Mouse (Mus musculus) megakaryocyte progenitor cell, adult 5-6 weeks (primary cell): ENCODE measurements around the gene Snph. TPM values are rescaled to one million over a fixed set of nuclear protein-coding genes. Genes with fewer than 3 reads are reported as not detected.
"Not testable (repeated sequence)": the region's sequence is repeated elsewhere in the genome, so short reads cannot be mapped to it uniquely, and the experiment has no call there.

Experiments
- ATAC-seq: replicated peaks from 2 replicates; pipeline ENCODE4 v1.8.0; 2016; ENCODE audit warnings: mild to moderate bottlenecking, moderate TSS enrichment, inconsistent platforms; ENCODE audit not compliant: poor library complexity
- total RNA-seq, 2 experiments: library from RNA; stranded (forward) in 1 of 2; stranded (reverse) in 1 of 2; fragments of 157-497, 149-512 nt in 1 of 2; fragments of 200-1000 nt in 1 of 2; gene quantifications; 2 replicates each; pipeline versions ENCODE4 v1.2.3 to v1.2.4; 2015 to 2017

The Snph gene
- total RNA-seq (2015) (not detected in 2 replicates), total RNA-seq (2017) (not detected in 2 replicates)

GRCm38 (mm10) chr2:151632159-151632814 is at the start of gene Snph:
Gene Snph (minus strand): TSS chr2:151632593.
- ATAC-seq, result peak; percentile 71

- ATAC-seq, result no peak
Observed at GRCm38 (mm10) chr2:151676234-151676633, 43.8 kb upstream of the Snph start.

GRCm38 (mm10) chr2:151670968-151671329 is 38.6 kb upstream of the Snph start:
- 0 out of 2 replicates have a peak, but pooled peaks have one; percentile 17 for ATAC-seq

- ATAC-seq, result peak; percentile 64
Observed at GRCm38 (mm10) chr2:151670026-151670967, 37.9 kb upstream of the Snph start.

GRCm38 (mm10) chr2:151668433-151668832 is 36.0 kb upstream of the Snph start, which contains the start of gene Rad21l:
Gene Rad21l (minus strand): TSS chr2:151668533.
- no peak for ATAC-seq

- peak; percentile 55 for ATAC-seq
Observed at GRCm38 (mm10) chr2:151652053-151652452, 19.7 kb upstream of the Snph start.

- ATAC-seq, result peak; percentile 70; the same call in 1 of the 2 replicates
Observed at GRCm38 (mm10) chr2:151636015-151636402, 3.6 kb upstream of the Snph start.

- ATAC-seq, result no peak
Observed at GRCm38 (mm10) chr2:151635362-151636014, 3.1 kb upstream of the Snph start.

- ATAC-seq, result no peak
Observed at GRCm38 (mm10) chr2:151634903-151635302, 2.5 kb upstream of the Snph start.

- no peak for ATAC-seq
Observed at GRCm38 (mm10) chr2:151632982-151633381, 589 bp upstream of the Snph start.

GRCm38 (mm10) chr2:151631406-151632158 is 811 bp downstream of the Snph start:
- peak; percentile 15; the same call in 1 of the 2 replicates for ATAC-seq

GRCm38 (mm10) chr2:151629310-151629709 is 3.1 kb downstream of the Snph start:
- ATAC-seq, result no peak

GRCm38 (mm10) chr2:151628011-151628410 is 4.4 kb downstream of the Snph start:
- ATAC-seq, result no peak

- ATAC-seq, result no peak
Observed at GRCm38 (mm10) chr2:151626296-151626695, 6.1 kb downstream of the Snph start.

- ATAC-seq, result no peak
Observed at GRCm38 (mm10) chr2:151623776-151624175, 8.6 kb downstream of the Snph start.

- ATAC-seq, result no peak
Observed at GRCm38 (mm10) chr2:151616551-151617329, 15.7 kb downstream of the Snph start.

- ATAC-seq, result not testable (repeated sequence)
Observed at GRCm38 (mm10) chr2:151615779-151616178, 16.6 kb downstream of the Snph start.

GRCm38 (mm10) chr2:151609974-151610373 is 22.4 kb downstream of the Snph start:
- no peak for ATAC-seq

GRCm38 (mm10) chr2:151608435-151608834 is 24.0 kb downstream of the Snph start:
- ATAC-seq, result no peak
